Mouse (Mus musculus) cerebellum, adult 9-11 months (tissue): ENCODE measurements around the gene Pacrg.

ENCODE experiments used
- DNase-seq: peaks from one replicate; pipeline ENCODE4 v3.0.0; 2022

Gene Pacrg

DNA sequence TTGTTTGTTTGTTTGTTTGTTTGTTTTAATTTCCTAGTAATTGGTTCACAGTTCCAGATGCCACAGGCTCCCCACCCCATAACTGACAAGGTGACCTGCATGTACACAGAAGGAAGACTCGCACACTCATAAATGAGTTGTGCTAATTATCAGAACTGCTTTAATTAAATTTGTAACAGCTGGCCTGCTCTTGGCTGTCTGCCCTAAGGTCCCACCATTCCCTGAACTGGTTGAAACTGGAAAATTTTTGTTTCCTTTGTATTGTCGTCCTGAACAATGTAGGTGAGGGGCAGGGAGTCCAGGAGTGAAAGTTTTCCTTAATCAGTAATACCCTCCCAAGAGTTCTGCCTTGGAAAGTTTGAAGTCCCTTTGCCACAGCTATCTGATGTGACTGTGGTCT lies 219.5 kb downstream of the Pacrg start:
- DNase-seq, result no peak

DNA sequence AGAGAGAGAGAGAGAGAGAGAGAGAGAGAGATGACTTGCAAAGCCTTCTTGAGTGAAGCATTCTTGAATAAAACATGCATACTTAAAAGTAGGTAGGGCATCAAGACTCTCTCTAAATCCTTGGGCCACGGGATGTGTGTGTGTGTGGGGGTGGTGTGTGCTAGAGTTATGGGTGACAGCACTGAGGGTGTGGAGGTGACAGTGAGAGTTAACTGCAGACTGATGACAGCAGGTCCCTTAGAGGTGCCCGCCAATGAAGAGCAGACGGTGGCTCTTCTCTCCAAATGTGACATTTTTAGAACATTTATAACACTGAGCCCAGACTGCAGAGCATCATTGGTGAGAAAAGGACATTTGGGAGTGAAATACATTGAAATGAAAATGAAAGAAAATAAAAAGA lies 220.2 kb downstream of the Pacrg start:
- DNase-seq, result peak; percentile 51

DNA sequence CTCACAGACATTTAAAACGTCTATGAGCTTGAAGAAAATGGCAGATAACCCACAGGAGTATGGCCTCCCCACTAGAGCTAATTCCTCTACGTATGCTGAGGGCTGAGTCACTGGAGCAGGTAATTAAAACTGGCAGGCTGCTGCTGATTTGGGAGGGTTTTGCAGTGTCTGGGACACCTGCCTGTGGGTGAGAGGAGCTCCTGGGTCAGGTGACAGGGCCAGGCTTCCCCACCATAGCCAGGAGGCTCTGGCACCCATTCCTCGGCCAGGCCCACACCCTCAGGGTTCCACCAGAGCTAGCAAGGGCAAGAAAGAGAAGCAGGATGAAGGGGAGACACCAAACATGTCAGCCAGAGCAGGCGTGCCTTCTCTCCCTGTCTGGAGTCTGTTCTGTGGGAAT lies 222.5 kb downstream of the Pacrg start:
- peak; percentile 81 for DNase-seq

DNA sequence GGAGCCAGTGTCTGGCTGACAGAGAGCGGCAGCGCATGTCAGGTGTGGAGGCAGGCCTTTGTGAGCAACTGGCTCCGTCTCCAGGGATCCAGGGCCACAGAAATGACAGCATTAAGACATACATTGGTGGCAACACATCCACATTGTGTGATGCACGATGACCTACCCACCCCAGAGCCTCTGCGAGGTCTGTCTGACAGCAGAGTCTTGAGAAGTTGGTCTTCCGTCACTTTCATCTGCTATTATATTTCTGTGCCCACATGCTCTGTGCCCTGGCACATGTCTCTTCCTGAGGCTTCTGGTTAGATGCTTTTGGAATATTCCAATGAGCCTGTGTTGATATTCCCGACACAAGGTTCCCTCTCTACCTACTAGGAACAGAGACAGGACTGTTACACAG lies 224.5 kb downstream of the Pacrg start:
- no peak for DNase-seq

DNA sequence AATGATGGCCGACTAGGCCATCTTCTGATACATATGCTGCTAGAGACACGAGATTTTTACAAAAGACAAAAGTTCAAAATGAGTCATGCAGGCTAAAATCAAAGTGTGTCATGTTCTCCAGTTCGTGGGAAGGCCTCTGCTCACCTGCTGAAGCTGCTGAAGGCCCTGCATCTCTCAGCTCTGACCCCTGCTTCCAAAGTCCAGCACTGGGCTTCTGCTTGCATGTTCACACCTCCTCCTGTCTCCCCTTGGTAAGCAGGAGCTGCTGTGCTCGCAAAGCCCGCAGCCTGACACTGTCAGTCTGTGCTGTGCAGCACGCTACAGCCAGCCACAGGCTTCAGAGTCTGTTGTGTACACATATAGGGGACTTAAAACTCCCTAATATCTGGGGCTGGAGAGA lies 225.4 kb downstream of the Pacrg start:
- no peak for DNase-seq

DNA sequence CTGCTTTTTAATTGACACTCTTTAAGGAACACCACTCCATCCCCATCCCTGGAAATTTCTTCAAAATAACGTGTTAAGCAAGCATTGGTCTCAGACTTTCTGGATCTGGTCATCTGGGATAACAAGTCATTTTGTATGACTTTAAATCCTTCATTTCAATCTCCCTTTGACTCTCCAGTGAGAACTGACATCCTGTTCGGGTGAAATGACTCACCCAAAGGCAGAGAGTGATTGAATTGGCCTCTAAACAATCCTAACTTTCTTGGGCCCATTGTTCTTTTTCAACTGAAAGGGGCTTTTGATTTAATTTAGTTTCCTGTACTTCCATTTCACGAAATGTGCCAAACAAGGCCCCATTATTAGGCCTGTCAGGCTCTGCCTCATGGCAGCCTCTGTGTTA lies 228.5 kb downstream of the Pacrg start:
- no peak for DNase-seq

DNA sequence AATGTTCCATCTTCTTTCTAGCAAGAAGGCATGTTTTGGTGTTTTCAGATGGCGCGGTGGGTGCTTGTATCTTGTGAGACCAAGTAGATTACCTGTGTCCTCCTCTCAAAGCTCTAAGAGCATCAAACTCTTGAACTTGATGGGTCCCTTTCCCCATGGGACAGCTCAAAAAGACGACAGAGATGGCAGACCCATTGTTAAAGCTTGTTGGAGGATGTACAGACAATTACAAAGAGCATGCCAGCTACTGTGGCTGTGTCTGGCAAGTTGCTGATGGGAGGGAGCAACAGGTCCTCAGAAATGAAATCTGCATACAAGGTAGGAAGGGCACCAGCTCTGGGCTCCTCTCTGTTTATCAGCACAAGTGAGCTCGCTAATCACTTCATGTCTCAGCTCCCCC lies 232.0 kb downstream of the Pacrg start:
- DNase-seq, result no peak

DNA sequence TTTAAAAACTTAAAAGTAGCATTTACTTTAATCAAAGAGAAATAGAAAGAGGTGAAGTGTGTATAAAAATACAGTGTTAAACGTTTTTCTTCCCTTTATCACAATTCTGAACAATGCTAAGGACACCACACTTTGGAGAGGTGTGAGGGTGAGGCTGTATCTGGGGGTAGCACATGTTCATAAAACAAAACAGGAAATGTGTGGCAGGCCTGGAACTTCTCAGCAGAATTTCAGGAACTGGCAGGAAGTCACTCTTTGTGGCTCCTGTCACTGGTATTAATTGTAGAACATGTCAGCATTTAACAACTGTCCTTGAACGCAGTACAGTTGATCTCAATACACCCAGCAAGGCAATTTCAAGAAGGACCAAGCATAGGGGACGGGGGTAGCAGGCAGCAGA lies 234.0 kb downstream of the Pacrg start:
- no peak for DNase-seq

DNA sequence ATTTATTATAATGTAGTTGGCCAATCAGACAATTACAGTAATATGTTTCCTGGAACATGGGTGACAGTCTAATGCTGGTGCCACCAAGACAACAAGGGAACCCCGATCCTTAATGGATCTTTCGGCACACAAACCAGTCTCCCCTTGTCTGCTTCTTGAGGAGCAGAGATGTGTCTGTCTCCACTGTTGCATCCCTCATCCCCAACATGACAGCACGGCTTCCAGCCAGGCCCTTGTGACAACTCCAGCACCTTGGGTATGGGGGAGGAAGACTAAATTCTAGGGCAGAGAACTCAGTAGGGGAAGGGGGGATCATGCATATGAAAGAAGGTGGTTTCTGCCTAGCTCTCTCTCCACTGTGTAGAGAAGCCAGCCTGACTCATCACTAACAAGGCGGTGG lies 242.4 kb downstream of the Pacrg start:
- DNase-seq, result no peak

DNA sequence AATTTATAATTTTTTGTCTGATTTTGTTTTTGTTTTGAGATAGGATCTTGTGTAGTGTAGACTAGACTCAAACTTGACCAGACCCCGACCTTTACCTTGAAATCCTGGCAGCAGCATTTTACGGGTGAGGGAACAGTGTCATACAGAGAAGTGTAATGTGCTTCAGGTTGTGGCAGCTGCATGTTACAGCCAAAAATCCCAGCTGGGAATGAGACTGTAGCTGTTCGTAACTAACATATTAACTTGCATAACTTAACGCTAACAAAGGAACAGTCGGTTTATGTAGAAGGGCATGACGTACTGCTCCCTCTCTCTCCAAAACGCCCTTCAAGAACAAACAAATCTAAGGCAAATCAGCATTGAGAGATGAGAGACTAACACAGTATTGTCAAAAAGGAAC lies 250.5 kb downstream of the Pacrg start:
- no peak for DNase-seq

DNA sequence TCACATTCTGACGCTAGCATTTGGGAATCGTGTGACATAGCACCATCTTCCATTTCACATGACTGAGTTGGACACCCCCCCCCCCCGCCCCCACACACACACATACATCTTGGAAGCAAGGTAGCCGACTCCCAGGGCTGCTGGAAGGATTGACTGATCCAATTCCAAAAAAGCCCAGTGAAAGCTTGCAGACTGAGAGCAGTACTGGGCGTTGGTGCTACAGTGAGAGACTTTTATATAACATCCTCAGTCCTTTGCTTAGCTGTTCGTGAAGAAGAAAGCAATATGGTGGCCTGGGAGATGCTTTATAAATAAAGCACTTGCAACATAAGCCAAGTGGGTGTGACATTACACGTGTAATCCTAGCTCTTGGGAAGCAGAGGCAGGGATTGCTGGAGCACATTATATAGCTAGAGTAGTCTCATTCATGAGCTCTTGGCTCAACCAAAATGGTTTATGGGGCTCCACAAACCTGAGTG lies 251.2 kb downstream of the Pacrg start:
- no peak for DNase-seq

DNA sequence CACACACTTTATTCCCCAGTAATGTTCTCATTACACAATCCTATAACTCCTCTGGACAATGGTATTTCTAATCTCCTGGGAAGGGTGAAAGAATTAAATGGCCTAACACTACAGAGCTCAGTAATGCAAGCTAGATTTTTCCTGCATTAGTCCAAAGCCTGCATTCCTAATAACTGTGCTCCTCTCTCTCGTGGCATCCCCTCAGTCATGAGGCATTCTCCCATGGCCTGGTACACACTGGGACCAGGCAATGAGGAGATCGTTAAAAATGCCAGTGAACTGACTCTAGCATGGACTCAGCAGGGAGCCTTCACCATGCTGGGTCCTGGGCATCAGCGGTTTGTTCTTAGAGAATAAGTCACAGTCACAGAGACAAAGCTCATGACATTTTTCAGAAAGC lies 256.8 kb downstream of the Pacrg start:
- no peak for DNase-seq

DNA sequence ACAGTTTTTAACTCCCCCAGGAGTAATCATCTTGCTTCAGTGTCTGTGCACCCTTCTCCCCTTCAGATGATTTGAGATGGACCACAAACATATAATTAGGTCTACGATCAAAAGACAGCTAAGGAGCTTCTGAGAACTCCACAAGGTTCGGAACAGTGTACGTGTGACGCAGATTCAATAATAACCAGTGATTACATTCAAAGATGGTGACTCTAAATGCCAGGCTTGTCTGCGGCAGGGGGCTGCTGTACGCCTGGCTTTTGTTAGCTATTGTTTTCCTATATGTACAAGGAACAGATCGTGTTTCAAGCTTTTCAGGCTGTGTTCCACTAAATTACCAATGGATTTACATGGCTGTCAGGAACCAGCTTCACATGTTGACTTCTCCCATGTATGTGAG lies 264.8 kb downstream of the Pacrg start:
- no peak for DNase-seq

DNA sequence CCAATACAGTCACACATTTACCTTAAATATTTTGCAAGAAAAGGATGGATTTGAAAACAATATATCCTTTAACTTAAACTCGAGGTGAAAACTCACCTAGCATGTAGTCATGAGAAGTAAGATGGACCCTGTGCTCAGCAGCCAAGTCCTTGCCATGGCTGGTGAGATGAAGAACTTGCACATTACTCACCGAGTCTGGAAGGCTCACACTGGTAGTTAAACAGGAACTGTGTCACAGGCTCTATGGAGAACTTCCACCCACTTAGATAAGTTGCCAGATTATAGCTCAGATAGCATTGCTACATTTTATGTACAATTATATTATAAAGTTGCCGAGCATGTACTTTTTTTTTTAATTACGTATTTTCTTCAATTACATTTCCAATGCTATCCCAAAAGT lies 267.7 kb downstream of the Pacrg start:
- no peak for DNase-seq

DNA sequence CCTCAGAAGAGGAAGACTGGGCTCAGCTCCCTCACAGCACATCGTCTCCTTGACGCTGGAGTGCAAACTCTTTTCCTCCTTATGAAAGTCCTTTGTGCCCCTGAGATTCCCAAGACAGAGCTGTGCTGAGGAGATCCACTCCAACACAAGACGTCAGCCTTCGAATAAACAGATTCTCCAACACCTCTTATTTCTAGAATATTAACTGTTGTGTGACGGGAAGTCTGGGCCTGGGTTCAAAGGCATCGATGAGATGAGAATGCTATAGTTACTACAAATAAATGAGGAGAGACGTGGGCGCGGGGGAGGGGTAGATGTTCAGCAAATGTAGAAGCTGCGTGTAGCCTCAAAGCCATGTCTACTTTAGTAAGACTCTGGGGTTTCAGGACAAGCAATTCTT lies 270.8 kb downstream of the Pacrg start:
- DNase-seq, result no peak

DNA sequence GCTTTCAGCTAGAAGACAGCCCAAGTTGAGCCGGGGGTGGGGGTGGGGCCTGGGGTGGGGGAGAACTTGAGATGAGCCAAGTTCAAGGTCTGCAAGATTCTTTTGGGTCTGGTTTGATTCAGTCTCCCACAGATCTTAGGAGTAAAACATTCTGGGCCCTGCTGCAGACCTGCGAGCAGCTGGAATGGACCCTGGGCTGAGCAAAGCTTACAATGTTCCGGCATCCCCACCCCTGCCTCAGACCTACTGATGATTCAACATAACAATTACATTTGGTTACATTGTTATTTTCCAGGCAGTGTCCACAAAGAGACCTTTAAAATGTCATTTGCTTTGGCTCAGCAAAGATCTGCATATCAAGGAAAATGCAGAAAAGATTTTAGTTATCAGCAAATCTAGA lies 272.7 kb downstream of the Pacrg start:
- no peak for DNase-seq

DNA sequence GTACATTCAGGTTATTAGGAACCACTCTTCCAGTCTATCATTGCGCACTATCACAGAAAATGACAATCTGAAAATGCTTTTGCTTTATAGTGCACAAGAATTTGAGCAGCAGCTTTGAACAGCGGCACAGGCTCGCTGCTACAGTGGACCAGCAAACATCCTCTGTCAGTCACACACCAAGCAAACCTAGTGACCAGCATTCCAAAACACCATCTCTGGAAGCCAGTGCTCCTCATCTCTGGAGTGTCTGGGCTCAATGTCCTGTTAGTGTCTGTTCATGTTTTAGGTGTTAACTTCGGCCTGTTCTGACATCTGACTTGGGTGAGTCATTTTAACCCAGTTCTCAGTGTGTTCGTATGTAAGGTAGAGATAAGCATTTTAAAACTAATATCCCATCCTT lies 275.9 kb downstream of the Pacrg start:
- no peak for DNase-seq

DNA sequence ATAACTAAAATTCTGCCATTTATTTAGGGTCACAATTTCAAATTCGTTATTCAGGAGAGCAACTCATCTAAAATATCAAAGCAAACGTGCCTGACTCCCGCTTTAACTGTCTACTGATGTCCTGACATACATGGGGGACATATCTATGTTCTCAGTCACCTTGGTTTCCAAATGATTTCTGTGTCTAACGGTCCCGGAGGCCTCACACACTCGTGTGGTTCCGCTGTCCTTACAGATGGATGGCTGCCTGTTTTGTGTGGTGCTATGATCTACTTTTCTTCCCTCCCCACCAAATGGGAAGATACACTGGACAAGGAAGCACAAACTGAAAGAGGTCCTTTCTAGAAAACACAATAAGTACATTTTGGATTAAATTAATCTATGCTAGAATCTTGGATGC lies 277.2 kb downstream of the Pacrg start:
- no peak for DNase-seq

DNA sequence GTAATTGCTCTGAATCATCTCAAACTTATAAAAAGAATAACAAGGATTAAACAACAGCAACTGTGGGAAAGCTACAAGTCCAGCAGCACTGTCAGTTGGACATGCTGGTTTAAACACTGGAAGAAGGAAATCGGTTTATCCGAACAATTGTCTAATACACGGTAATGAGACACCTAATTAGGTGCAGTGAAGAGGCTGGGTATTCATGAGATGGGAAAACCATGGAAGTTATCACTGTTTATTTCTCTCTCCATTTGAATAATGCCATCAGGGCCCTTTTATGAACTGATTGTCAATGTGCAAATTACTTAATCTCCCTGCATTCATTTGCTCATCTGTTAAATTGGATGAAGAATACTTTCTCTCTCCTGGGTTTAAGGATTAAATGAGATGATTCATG lies 280.1 kb downstream of the Pacrg start:
- no peak for DNase-seq

DNA sequence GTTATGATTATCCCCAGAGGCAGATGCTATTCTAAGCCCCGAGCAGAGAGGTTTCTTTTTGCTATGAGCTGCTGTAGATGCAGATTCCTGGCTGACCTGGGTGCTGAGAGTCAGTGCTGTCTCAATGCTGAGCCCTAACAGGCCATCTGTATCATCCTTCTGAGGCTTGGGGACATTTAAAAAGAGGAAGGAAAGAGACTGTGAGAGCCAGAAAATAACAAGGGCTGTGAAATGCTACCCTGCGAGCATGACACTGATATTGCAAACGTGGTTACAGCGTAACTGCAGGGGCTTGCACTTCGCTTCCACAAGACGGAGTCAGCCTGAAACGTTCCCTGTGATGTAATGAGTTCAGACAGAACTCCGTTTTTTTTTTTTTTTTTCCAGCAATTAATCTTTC lies 281.4 kb downstream of the Pacrg start:
- no peak for DNase-seq

DNA sequence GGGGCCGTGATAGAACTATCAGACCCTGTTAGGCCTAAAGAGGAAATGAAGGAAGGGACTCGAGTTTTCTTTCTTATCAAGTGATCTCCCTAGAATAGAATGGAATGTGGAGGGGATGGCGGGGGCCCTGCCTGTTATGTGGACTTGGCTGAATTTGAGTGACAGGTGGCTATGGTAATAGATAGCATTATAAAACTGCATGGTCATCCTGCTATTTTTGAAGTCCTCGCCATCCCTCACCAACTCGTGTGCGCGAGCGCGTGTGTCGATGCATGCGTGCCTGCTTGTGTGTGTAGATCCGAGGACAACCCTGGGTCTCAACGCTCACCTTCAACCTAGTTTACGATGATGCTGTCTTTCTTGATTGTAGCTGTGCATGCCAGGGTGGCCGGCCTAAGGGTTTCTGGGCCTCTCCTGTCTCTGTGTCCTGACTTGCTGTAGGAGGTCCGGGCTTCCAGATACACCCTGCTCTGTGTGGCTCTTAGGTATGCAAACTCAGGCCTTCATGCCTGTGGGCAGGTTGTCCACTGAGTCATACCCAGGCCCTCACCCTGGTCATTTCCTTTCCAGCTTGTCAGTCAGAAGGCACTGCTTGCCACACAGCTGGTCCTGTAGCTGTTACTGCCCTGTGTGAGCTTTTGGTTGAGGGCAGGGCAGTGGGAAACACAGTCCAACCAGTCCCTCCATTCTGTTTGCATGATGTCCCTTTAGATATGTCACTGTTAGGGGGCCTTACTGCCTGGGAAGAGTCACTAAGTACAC lies 287.6 kb downstream of the Pacrg start:
- no peak for DNase-seq

DNA sequence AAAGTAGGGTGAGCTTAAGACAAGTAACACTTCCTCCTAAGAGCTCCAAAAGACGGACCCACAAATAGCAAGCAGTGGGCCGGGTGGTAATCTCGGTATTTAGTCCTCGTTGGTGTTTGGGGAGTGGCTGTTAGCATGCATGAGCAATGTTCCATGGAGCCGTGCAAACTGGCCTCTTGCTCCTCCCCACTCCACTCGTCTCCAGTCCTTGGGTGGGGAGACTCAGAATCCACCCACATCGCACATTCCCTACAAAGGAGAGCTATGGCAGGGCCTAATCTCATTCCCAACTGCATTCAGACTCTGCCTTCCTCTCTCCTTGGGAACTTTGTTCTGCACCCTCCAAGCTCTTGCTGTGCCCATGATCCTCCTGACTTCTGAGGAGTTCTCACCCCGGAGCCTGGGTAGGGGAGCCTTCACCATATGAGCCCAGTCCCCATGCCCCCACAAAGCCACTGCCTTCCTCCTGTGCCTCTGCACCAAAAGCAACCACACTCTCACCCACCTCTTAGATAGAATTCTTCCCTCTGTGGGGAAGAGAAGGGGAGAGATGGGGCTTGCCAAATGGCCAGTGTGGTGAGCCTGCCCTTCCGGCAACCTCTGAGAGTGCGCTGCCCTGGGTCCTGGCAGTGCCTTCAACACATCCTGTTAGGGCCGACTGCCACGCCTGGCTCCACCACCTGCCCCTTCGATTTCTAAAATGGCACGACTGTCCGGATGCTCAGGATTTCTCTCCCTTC lies 289.2 kb downstream of the Pacrg start:
- no peak for DNase-seq

DNA sequence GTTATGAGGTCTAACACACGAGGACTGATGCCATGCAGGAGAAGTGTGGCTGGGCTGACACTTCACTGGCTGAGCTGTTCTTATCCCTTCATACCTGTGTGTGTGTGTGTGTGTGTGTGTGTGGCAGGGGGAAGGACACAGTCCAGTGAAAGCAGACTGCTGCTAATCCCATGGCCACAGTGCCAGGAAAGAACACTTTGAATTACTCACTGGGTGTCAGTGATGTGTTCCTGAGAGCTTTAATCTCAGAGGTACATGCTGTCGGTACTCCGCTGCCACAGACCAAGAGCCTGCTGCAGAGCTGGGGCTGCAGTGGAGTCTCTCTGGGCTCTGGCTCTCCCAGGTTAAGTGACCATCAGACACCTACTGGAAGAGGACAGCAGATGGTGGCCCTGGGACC lies 290.3 kb downstream of the Pacrg start:
- DNase-seq, result no peak

DNA sequence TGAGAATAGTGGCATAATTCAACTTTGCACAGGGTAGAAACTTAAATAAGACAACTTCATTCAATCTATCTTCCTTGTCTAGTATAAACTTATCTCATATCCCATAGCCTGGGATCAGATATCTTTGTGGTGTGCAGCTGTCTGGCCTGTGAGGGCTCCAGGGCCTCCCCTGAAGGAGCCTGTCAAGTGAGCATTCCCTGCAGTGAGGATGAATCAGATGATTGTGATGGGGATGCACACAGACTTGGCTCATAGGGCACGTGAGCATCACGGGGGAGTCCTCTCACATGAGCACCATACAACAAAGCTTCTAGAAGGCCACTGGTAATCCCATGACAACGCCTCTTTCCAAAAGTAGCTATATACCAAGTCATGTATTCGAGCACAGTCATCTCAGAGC lies 291.1 kb downstream of the Pacrg start:
- DNase-seq, result no peak

DNA sequence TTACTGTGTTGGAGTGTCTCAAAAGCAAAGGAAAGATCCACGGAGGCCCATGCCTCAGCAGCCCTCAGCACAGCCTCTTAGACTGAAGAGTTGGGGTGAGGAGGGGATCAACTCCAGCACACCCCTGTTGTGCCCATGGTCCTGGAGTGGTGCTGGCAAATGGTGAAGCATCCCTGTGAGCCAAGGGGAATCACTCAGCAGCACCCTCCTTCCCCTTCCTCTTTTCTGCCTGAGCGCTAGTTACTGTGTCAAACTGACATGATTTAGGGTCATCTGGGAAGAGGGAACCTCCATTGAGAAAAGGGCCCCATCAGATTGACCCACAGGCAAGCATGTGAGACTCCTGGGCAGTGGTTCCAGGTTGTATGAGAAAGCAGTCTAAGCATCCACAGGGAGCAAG lies 299.3 kb downstream of the Pacrg start:
- DNase-seq, result no peak
